Mouse (Mus musculus) heart, postnatal 0 days (tissue): ENCODE results near the gene Rbfox2.

Source experiments
- CTCF ChIP-seq: IDR thresholded peaks from 2 replicates; pipeline ENCODE4 v1.5.1; 2016; ENCODE audit warnings: antibody characterized with exemption, control low read depth, low read depth
- EP300 ChIP-seq: IDR thresholded peaks from 2 replicates; pipeline ENCODE4 v1.6.1; 2016; ENCODE audit warnings: antibody characterized with exemption, low read depth

DNA sequence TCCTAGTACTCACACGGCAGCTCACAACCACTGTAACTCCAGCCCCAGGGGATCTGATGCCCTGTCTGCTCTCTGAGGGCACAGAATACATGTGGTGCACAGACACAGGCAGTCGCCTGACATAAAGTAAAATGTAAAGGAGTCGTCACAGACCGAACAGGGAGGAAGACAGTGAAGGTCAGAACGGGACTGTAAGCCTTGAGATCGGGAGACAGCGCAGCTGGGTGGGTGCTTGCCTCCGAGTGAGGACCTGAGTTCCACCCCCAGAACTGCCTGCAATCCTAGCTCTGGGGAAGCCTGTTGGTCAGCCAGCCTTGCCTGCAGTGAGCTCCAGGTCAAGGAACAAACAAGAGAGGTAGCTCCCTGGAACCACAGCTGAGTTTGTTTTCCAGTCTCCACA is 177.7 kb downstream of the Rbfox2 start:
- TF ChIP-seq CTCF = no peak
- TF ChIP-seq EP300 = no peak
